Mouse (Mus musculus) lung, embryonic 16.5 days (tissue): ENCODE results near the gene Slc22a5. TPM values are rescaled to one million over a fixed set of nuclear protein-coding genes. Genes with fewer than 3 reads are reported as not detected.

Experiments
- ATAC-seq: fragments of 200-750 bp; cut with Nextera tagmentation; 2 replicates; pipeline ENCODE4 v1.8.0; 2017; ENCODE audit warnings: low read depth, mild to moderate bottlenecking, moderate library complexity
- H3K27ac ChIP-seq: fragments of 300-500 bp; sonication (generic); 2 replicates; pipeline ENCODE4 v1.5.1; 2014; ENCODE audit warnings: mild to moderate bottlenecking, control low read depth, low read length
- H3K27me3 ChIP-seq: fragments of 300-500 bp; sonication (generic); 2 replicates; pipeline ENCODE4 v1.6.1; 2014; ENCODE audit warnings: low read depth, low read length, mixed read lengths; ENCODE audit not compliant: control insufficient read depth, insufficient read depth
- H3K36me3 ChIP-seq: fragments of 300-500 bp; sonication (generic); 2 replicates; pipeline ENCODE4 v1.6.1; 2014; ENCODE audit warnings: low read length; ENCODE audit not compliant: control insufficient read depth, insufficient read depth
- H3K4me1 ChIP-seq: fragments of 300-500 bp; sonication (generic); replicated peaks from 2 replicates; pipeline ENCODE4 v1.6.1; 2014; ENCODE audit warnings: low read length, mixed read lengths; ENCODE audit not compliant: control insufficient read depth, insufficient read depth
- H3K4me2 ChIP-seq: fragments of 300-500 bp; sonication (generic); 2 replicates; pipeline ENCODE4 v1.6.1; 2014; ENCODE audit warnings: low read depth, low read length, control low read depth
- H3K4me3 ChIP-seq: fragments of 300-500 bp; sonication (generic); 2 replicates; pipeline ENCODE4 v1.5.1; 2014; ENCODE audit warnings: mild to moderate bottlenecking, low read length, control low read depth
- H3K9ac ChIP-seq: fragments of 300-500 bp; sonication (generic); 2 replicates; pipeline ENCODE4 v1.6.1; 2014; ENCODE audit warnings: low read length, control low read depth
- H3K9me3 ChIP-seq: fragments of 300-500 bp; sonication (generic); 2 replicates; pipeline ENCODE4 v1.6.1; 2016; ENCODE audit warnings: low read length; ENCODE audit not compliant: control insufficient read depth
- WGBS: fragments of 180-500 bp; shearing (Covaris S2); extraction: QIAGEN DNeasy Blood & Tissue Kit; methylation state at CpG from one replicate; pipeline ENCODE4 v1.1.7; 2014; 5-methylcytosine and 5-hydroxymethylcytosine counted together
- polyA plus RNA-seq: library from polyadenylated mRNA; unstranded; fragments of >200 nt; fragmentation: Nextera tagmentation; extraction: Ambion mirVana; gene quantifications from 2 replicates; pipeline ENCODE4 v1.2.1, GENCODE M21; 2015

Gene Slc22a5
- polyA plus RNA-seq, 1 experiment from 2014 or later, result 9.1 TPM

- 19% methylated on average over 5 of the region's 5 CpGs for WGBS
- ATAC-seq, result peak; percentile 66
Measured at GRCm38 (mm10) chr11:53851795-53852194, 39.7 kb downstream of the Slc22a5 start.

GRCm38 (mm10) chr11:53849588-53850320 lies 41.7 kb downstream of the Slc22a5 start:
- Histone ChIP-seq H3K36me3 (no peaks in the 10 kb centered on the region), H3K27me3 (no peaks in the 10 kb centered on the region), H3K9ac (no peak overlapping the region), H3K27ac (no peak overlapping the region), H3K4me2 (0 out of 2 replicates have a peak overlapping the region, but pooled peaks have one; percentile 4), H3K9me3 (no peaks in the 10 kb centered on the region), H3K4me1 (peaks cover 21% of the 10 kb centered on the region), H3K4me3 (no peak overlapping the region)
- WGBS, result 32% methylated on average over 9 of the region's 9 CpGs
- ATAC-seq, result peak; percentile 80

More at GRCm38 (mm10) chr11:53851795-53852194, 39.7 kb downstream of the Slc22a5 start:
- H3K4me1 ChIP-seq, result peaks cover 21% of the 10 kb centered on the region
- H3K4me2 ChIP-seq, result no peak overlapping the region
- no peak overlapping the region for H3K27ac ChIP-seq
- no peak overlapping the region for H3K4me3 ChIP-seq
- H3K27me3 ChIP-seq, result no peaks in the 10 kb centered on the region
- no peaks in the 10 kb centered on the region for H3K9me3 ChIP-seq
- H3K9ac ChIP-seq, result no peak overlapping the region
- no peaks in the 10 kb centered on the region for H3K36me3 ChIP-seq

GRCm38 (mm10) chr11:53845680-53846079 lies 45.8 kb downstream of the Slc22a5 start:
- no peaks in the 10 kb centered on the region for H3K9me3 ChIP-seq
- no peaks in the 10 kb centered on the region for H3K4me1 ChIP-seq
- no peak for ATAC-seq
- WGBS, result 64% methylated on average over 6 of the region's 6 CpGs
- H3K4me3 ChIP-seq, result no peak overlapping the region
- H3K27me3 ChIP-seq, result no peaks in the 10 kb centered on the region
- no peak overlapping the region for H3K27ac ChIP-seq
- no peak overlapping the region for H3K4me2 ChIP-seq
- H3K9ac ChIP-seq, result no peak overlapping the region
- no peaks in the 10 kb centered on the region for H3K36me3 ChIP-seq

GRCm38 (mm10) chr11:53843106-53843505 lies 48.4 kb downstream of the Slc22a5 start:
- no peak overlapping the region for H3K4me3 ChIP-seq
- no peak overlapping the region for H3K4me2 ChIP-seq
- no peak for ATAC-seq
- H3K27me3 ChIP-seq, result no peaks in the 10 kb centered on the region
- no peak overlapping the region for H3K9ac ChIP-seq
- H3K9me3 ChIP-seq, result no peaks in the 10 kb centered on the region
- no peaks in the 10 kb centered on the region for H3K36me3 ChIP-seq
- H3K4me1 ChIP-seq, result peaks cover 4% of the 10 kb centered on the region; the same call in 1 of the 2 replicates
- WGBS, result 58% methylated on average over 10 of the region's 10 CpGs
- H3K27ac ChIP-seq, result no peak overlapping the region

- Histone ChIP-seq H3K9me3 (no peaks in the 10 kb centered on the region), H3K27ac (no peak overlapping the region), H3K36me3 (no peaks in the 10 kb centered on the region), H3K4me1 (peaks cover 4% of the 10 kb centered on the region; the same call in 1 of the 2 replicates), H3K4me2 (no peak overlapping the region), H3K9ac (no peak overlapping the region), H3K27me3 (no peaks in the 10 kb centered on the region), H3K4me3 (no peak overlapping the region)
- no peak for ATAC-seq
- 51% methylated on average over 4 of the region's 4 CpGs for WGBS
Measured at GRCm38 (mm10) chr11:53842161-53842581, 49.3 kb downstream of the Slc22a5 start.

- no peak overlapping the region for H3K4me3 ChIP-seq
- no peak overlapping the region for H3K4me2 ChIP-seq
- no peaks in the 10 kb centered on the region for H3K36me3 ChIP-seq
- no peak for ATAC-seq
- no peak overlapping the region for H3K27ac ChIP-seq
- WGBS, result 79% methylated on average over 12 of the region's 12 CpGs
- peaks cover 4% of the 10 kb centered on the region; the same call in 1 of the 2 replicates for H3K4me1 ChIP-seq
- H3K9me3 ChIP-seq, result no peaks in the 10 kb centered on the region
- no peak overlapping the region for H3K9ac ChIP-seq
- H3K27me3 ChIP-seq, result no peaks in the 10 kb centered on the region
Measured at GRCm38 (mm10) chr11:53841514-53841913, 49.9 kb downstream of the Slc22a5 start.

- H3K27ac ChIP-seq, result peak overlapping the region; percentile 52
- WGBS, result 44% methylated on average over 8 of the region's 8 CpGs
Measured at GRCm38 (mm10) chr11:53839663-53840642, 51.5 kb downstream of the Slc22a5 start.

GRCm38 (mm10) chr11:53839147-53839546 lies 52.3 kb downstream of the Slc22a5 start:
- Histone ChIP-seq H3K4me2 (no peak overlapping the region), H3K36me3 (no peaks in the 10 kb centered on the region), H3K9ac (no peak overlapping the region), H3K27me3 (no peaks in the 10 kb centered on the region), H3K27ac (peak overlapping the region; percentile 52), H3K9me3 (no peaks in the 10 kb centered on the region), H3K4me1 (peaks cover 4% of the 10 kb centered on the region; the same call in 1 of the 2 replicates), H3K4me3 (no peak overlapping the region)
- ATAC-seq, result no peak
- WGBS, result 54% methylated on average over 6 of the region's 6 CpGs

More at GRCm38 (mm10) chr11:53839663-53840642, 51.5 kb downstream of the Slc22a5 start:
- H3K9me3 ChIP-seq, result no peaks in the 10 kb centered on the region
- no peak overlapping the region for H3K4me2 ChIP-seq
- no peak overlapping the region for H3K4me3 ChIP-seq
- no peak overlapping the region for H3K9ac ChIP-seq
- peaks cover 4% of the 10 kb centered on the region; the same call in 1 of the 2 replicates for H3K4me1 ChIP-seq
- H3K27me3 ChIP-seq, result no peaks in the 10 kb centered on the region
- no peaks in the 10 kb centered on the region for H3K36me3 ChIP-seq
- ATAC-seq, result no peak

- Histone ChIP-seq H3K36me3 (no peaks in the 10 kb centered on the region), H3K27me3 (no peaks in the 10 kb centered on the region), H3K4me3 (no peak overlapping the region), H3K4me1 (peaks cover 4% of the 10 kb centered on the region; the same call in 1 of the 2 replicates), H3K9ac (no peak overlapping the region), H3K9me3 (no peaks in the 10 kb centered on the region), H3K4me2 (no peak overlapping the region), H3K27ac (no peak overlapping the region)
- 86% methylated on average over 5 of the region's 5 CpGs for WGBS
- ATAC-seq, result no peak
Measured at GRCm38 (mm10) chr11:53837731-53838130, 53.7 kb downstream of the Slc22a5 start.
